Mouse (Mus musculus) olfactory bulb, adult 2 months (tissue): Measurements from ENCODE around the gene Large1. TPM values are rescaled to one million over a fixed set of nuclear protein-coding genes. Genes with fewer than 3 reads are reported as not detected.

Source experiments
- H3K27ac ChIP-seq: fragments of 200-500 bp; 2 replicates; pipeline ENCODE4 v1.5.1; 2012; ENCODE audit warnings: low read depth, low read length; ENCODE audit not compliant: insufficient read depth
- H3K4me1 ChIP-seq: fragments of 200-500 bp; 2 replicates; pipeline ENCODE4 v1.6.1; 2012; ENCODE audit warnings: low read length; ENCODE audit not compliant: control insufficient read depth, insufficient read depth
- H3K4me3 ChIP-seq: fragments of 200-500 bp; 2 replicates; pipeline ENCODE4 v1.5.1; 2012; ENCODE audit warnings: mild to moderate bottlenecking, low read depth, low read length, moderate library complexity; ENCODE audit not compliant: insufficient read depth
- CTCF ChIP-seq: fragments of 200-500 bp; IDR thresholded peaks from 2 replicates; pipeline ENCODE4 v1.5.1; 2012; ENCODE audit warnings: low read depth, mild to moderate bottlenecking, low read length, moderate library complexity; ENCODE audit not compliant: insufficient read depth
- POLR2A ChIP-seq: fragments of 200-500 bp; IDR thresholded peaks from 2 replicates; pipeline ENCODE4 v1.6.1; 2012; ENCODE audit warnings: mild to moderate bottlenecking, low read depth, low read length, moderate library complexity; ENCODE audit not compliant: insufficient read depth
- WGBS: fragments of 180-500 bp; shearing (Covaris S2); methylation state at CpG from one replicate; pipeline ENCODE4 v1.1.7; 2018; 5-methylcytosine and 5-hydroxymethylcytosine counted together
- polyA plus RNA-seq: library from polyadenylated mRNA; stranded (reverse); fragments of >200 nt; gene quantifications from 2 replicates; pipeline ENCODE4 v1.2.4, GENCODE M21; 2012; ENCODE audit warnings: low replicate concordance; ENCODE audit not compliant: missing spikeins, insufficient read depth, insufficient read length

Large1 gene
- polyA plus RNA-seq, 1 experiment, result not detected

- Histone ChIP-seq H3K4me3 (no peak overlapping the region), H3K4me1 (peaks cover 3% of the 10 kb centered on the region; the same call in 1 of the 2 replicates), H3K27ac (no peak overlapping the region)
- 83% methylated on average over 4 of the region's 4 CpGs for WGBS
- TF ChIP-seq CTCF (no peak), POLR2A (no peak)
These were observed 587.6 kb downstream of the Large1 start for GRCm38 (mm10) chr8:72765696-72766095.
